Mouse (Mus musculus) heart, embryonic 15.5 days (tissue): ENCODE measurements at regions not wholly inside any gene's neighbourhood (a gene's known extent, or its start where the extent isn't known, plus 50 kb on each side); places are given as distances from the start of the nearest gene placed in this dataset.

Source experiments
- ATAC-seq: fragments of 200-750 bp; cut with Nextera tagmentation; replicated peaks from 2 replicates; pipeline ENCODE4 v1.8.0; 2017; ENCODE audit warnings: low read depth, moderate TSS enrichment; ENCODE audit not compliant: insufficient number of reproducible peaks, insufficient read depth, low FRiP score
- H3K27ac ChIP-seq: fragments of 300-500 bp; sonication (generic); 2 replicates; pipeline ENCODE4 v1.5.1; 2015; ENCODE audit warnings: mild to moderate bottlenecking, inconsistent platforms
- H3K27me3 ChIP-seq: fragments of 300-500 bp; sonication (generic); 2 replicates; pipeline ENCODE4 v1.6.1; 2015; ENCODE audit warnings: inconsistent platforms
- H3K36me3 ChIP-seq: fragments of 300-500 bp; sonication (generic); 2 replicates; pipeline ENCODE4 v1.6.1; 2015; ENCODE audit warnings: mild to moderate bottlenecking, inconsistent platforms
- H3K4me1 ChIP-seq: fragments of 300-500 bp; sonication (generic); replicated peaks from 2 replicates; pipeline ENCODE4 v1.6.1; 2015; ENCODE audit warnings: inconsistent platforms
- H3K4me2 ChIP-seq: fragments of 300-500 bp; sonication (generic); 2 replicates; pipeline ENCODE4 v1.6.1; 2015; ENCODE audit warnings: inconsistent platforms, mild to moderate bottlenecking, moderate library complexity
- H3K4me3 ChIP-seq: fragments of 300-500 bp; sonication (generic); 2 replicates; pipeline ENCODE4 v1.5.1; 2015; ENCODE audit warnings: mild to moderate bottlenecking, inconsistent platforms
- H3K9ac ChIP-seq: fragments of 300-500 bp; sonication (generic); 2 replicates; pipeline ENCODE4 v1.6.1; 2015; ENCODE audit warnings: mild to moderate bottlenecking, inconsistent platforms
- H3K9me3 ChIP-seq: fragments of 300-500 bp; sonication (generic); replicated peaks from 2 replicates; pipeline ENCODE4 v1.6.1; 2016; ENCODE audit warnings: inconsistent platforms
- WGBS: fragments of 180-500 bp; shearing (Covaris S2); methylation state at CpG from one replicate; pipeline ENCODE4 v1.1.7; 2015; ENCODE audit warnings: mixed read lengths; 5-methylcytosine and 5-hydroxymethylcytosine counted together

- Histone ChIP-seq H3K4me2 (no peak overlapping the region), H3K4me3 (no peak overlapping the region), H3K9me3 (no peaks in the 10 kb centered on the region), H3K27me3 (no peaks in the 10 kb centered on the region), H3K27ac (no peak overlapping the region), H3K4me1 (no peaks in the 10 kb centered on the region; the same call in 1 of the 2 replicates), H3K9ac (no peak overlapping the region), H3K36me3 (no peaks in the 10 kb centered on the region)
- 70% methylated on average over 8 of the region's 8 CpGs for WGBS
- no peak for ATAC-seq
Observed at GRCm38 (mm10) chr10:56893210-56893705, 516.1 kb downstream of the Gja1 start.

- no peak for ATAC-seq
- H3K9me3 ChIP-seq = no peaks in the 10 kb centered on the region
- H3K9ac ChIP-seq = no peak overlapping the region
- no peaks in the 10 kb centered on the region for H3K36me3 ChIP-seq
- no peak overlapping the region for H3K4me3 ChIP-seq
- H3K27ac ChIP-seq = no peak overlapping the region
- H3K4me2 ChIP-seq = no peak overlapping the region
- no peaks in the 10 kb centered on the region for H3K27me3 ChIP-seq
- WGBS = 84% methylated on average over 5 of the region's 5 CpGs
- no peaks in the 10 kb centered on the region for H3K4me1 ChIP-seq
Observed at GRCm38 (mm10) chr10:56899640-56900274, 522.6 kb downstream of the Gja1 start.

- Histone ChIP-seq H3K27ac (no peak overlapping the region), H3K9me3 (no peaks in the 10 kb centered on the region), H3K36me3 (no peaks in the 10 kb centered on the region), H3K4me2 (no peak overlapping the region), H3K4me3 (no peak overlapping the region), H3K9ac (no peak overlapping the region), H3K27me3 (no peaks in the 10 kb centered on the region), H3K4me1 (no peaks in the 10 kb centered on the region)
- ATAC-seq = no peak
- 79% methylated on average over 6 of the region's 6 CpGs for WGBS
Observed at GRCm38 (mm10) chr10:56900914-56901313, 523.8 kb downstream of the Gja1 start.

GRCm38 (mm10) chr10:56912711-56913110 is 535.6 kb downstream of the Gja1 start:
- WGBS = 80% methylated on average over 1 of the region's 1 CpGs
- Histone ChIP-seq H3K9me3 (no peaks in the 10 kb centered on the region), H3K27me3 (no peaks in the 10 kb centered on the region), H3K4me2 (no peak overlapping the region), H3K9ac (no peak overlapping the region), H3K4me1 (peaks cover 9% of the 10 kb centered on the region), H3K27ac (no peak overlapping the region), H3K4me3 (no peak overlapping the region), H3K36me3 (no peaks in the 10 kb centered on the region)
- ATAC-seq = no peak

- H3K4me3 ChIP-seq = no peak overlapping the region
- H3K9me3 ChIP-seq = no peaks in the 10 kb centered on the region
- no peak for ATAC-seq
- peaks cover 9% of the 10 kb centered on the region for H3K4me1 ChIP-seq
- H3K27ac ChIP-seq = peak overlapping the region; percentile 53
- H3K9ac ChIP-seq = no peak overlapping the region
- WGBS = 44% methylated on average over 5 of the region's 5 CpGs
- H3K4me2 ChIP-seq = no peak overlapping the region
- H3K27me3 ChIP-seq = no peaks in the 10 kb centered on the region
- H3K36me3 ChIP-seq = no peaks in the 10 kb centered on the region
Observed at GRCm38 (mm10) chr10:56914103-56914502, 537.0 kb downstream of the Gja1 start.

GRCm38 (mm10) chr10:56918412-56918811 is 541.3 kb downstream of the Gja1 start:
- 68% methylated on average over 5 of the region's 5 CpGs for WGBS

GRCm38 (mm10) chr10:56920711-56921672 is 543.9 kb downstream of the Gja1 start:
- ATAC-seq = no peak; the same call in 1 of the 2 replicates
- Histone ChIP-seq H3K4me3 (peak overlapping the region; percentile 13; the same call in 1 of the 2 replicates), H3K36me3 (no peaks in the 10 kb centered on the region), H3K9me3 (no peaks in the 10 kb centered on the region), H3K4me1 (peaks cover 12% of the 10 kb centered on the region), H3K4me2 (peak overlapping the region; percentile 50), H3K27ac (peak overlapping the region; percentile 4), H3K27me3 (no peaks in the 10 kb centered on the region), H3K9ac (0 out of 2 replicates have a peak overlapping the region, but pooled peaks have one; percentile 3)
- WGBS = 37% methylated on average over 20 of the region's 20 CpGs

More at GRCm38 (mm10) chr10:56918412-56918811, 541.3 kb downstream of the Gja1 start:
- no peaks in the 10 kb centered on the region for H3K27me3 ChIP-seq
- H3K9me3 ChIP-seq = no peaks in the 10 kb centered on the region
- no peak overlapping the region for H3K9ac ChIP-seq
- H3K4me2 ChIP-seq = no peak overlapping the region
- H3K4me3 ChIP-seq = no peak overlapping the region
- peaks cover 20% of the 10 kb centered on the region for H3K4me1 ChIP-seq
- no peak overlapping the region for H3K27ac ChIP-seq
- H3K36me3 ChIP-seq = no peaks in the 10 kb centered on the region
- no peak for ATAC-seq

- ATAC-seq = no peak
- Histone ChIP-seq H3K27me3 (no peaks in the 10 kb centered on the region), H3K27ac (no peak overlapping the region), H3K36me3 (no peaks in the 10 kb centered on the region), H3K9ac (no peak overlapping the region), H3K4me2 (no peak overlapping the region), H3K9me3 (no peaks in the 10 kb centered on the region), H3K4me3 (no peak overlapping the region), H3K4me1 (no peaks in the 10 kb centered on the region)
- 79% methylated on average over 4 of the region's 4 CpGs for WGBS
Observed at GRCm38 (mm10) chr10:56935174-56935573, 551.0 kb upstream of the Hsf2 start.

- no peak overlapping the region for H3K4me3 ChIP-seq
- H3K27ac ChIP-seq = no peak overlapping the region
- H3K9ac ChIP-seq = no peak overlapping the region
- no peaks in the 10 kb centered on the region for H3K27me3 ChIP-seq
- no peaks in the 10 kb centered on the region for H3K4me1 ChIP-seq
- ATAC-seq = no peak
- H3K4me2 ChIP-seq = no peak overlapping the region
- H3K9me3 ChIP-seq = no peaks in the 10 kb centered on the region
- 54% methylated on average over 4 of the region's 4 CpGs for WGBS
- no peaks in the 10 kb centered on the region for H3K36me3 ChIP-seq
Observed at GRCm38 (mm10) chr10:56941972-56942371, 544.2 kb upstream of the Hsf2 start.

- H3K9ac ChIP-seq = no peak overlapping the region
- no peaks in the 10 kb centered on the region for H3K4me1 ChIP-seq
- no peaks in the 10 kb centered on the region for H3K36me3 ChIP-seq
- H3K4me3 ChIP-seq = no peak overlapping the region
- no peak overlapping the region for H3K4me2 ChIP-seq
- 72% methylated on average over 5 of the region's 5 CpGs for WGBS
- H3K27me3 ChIP-seq = no peaks in the 10 kb centered on the region
- no peaks in the 10 kb centered on the region for H3K9me3 ChIP-seq
- ATAC-seq = no peak
- no peak overlapping the region for H3K27ac ChIP-seq
Observed at GRCm38 (mm10) chr10:56944434-56945145, 541.6 kb upstream of the Hsf2 start.

- 73% methylated on average over 2 of the region's 2 CpGs for WGBS
- H3K4me3 ChIP-seq = no peak overlapping the region
- H3K4me2 ChIP-seq = no peak overlapping the region
- no peaks in the 10 kb centered on the region for H3K4me1 ChIP-seq
- no peak overlapping the region for H3K9ac ChIP-seq
- H3K27me3 ChIP-seq = no peaks in the 10 kb centered on the region
- H3K36me3 ChIP-seq = no peaks in the 10 kb centered on the region
- no peaks in the 10 kb centered on the region for H3K9me3 ChIP-seq
- H3K27ac ChIP-seq = no peak overlapping the region
- no peak for ATAC-seq
Observed at GRCm38 (mm10) chr10:56956728-56957127, 529.5 kb upstream of the Hsf2 start.
